Mouse (Mus musculus) kidney, embryonic 16.5 days (tissue): ENCODE data around the gene Pcsk5. TPM values are rescaled to one million over a fixed set of nuclear protein-coding genes. Genes with fewer than 3 reads are reported as not detected.
A peak's percentile ranks its signal among the peaks of the same experiment; 100 is the strongest.

Source experiments
- ATAC-seq: fragments of 200-750 bp; cut with Nextera tagmentation; 2 replicates; pipeline ENCODE4 v1.8.0; 2017; ENCODE audit warnings: moderate TSS enrichment; ENCODE audit not compliant: low FRiP score, low TSS enrichment
- H3K27ac ChIP-seq: fragments of 300-500 bp; sonication (generic); 2 replicates; pipeline ENCODE4 v1.5.1; 2014; ENCODE audit warnings: low read length
- H3K27me3 ChIP-seq: fragments of 300-500 bp; sonication (generic); 2 replicates; pipeline ENCODE4 v1.6.1; 2014; ENCODE audit warnings: low read length, control low read depth, mixed read lengths; ENCODE audit not compliant: insufficient read depth
- H3K36me3 ChIP-seq: fragments of 300-500 bp; sonication (generic); 2 replicates; pipeline ENCODE4 v1.6.1; 2014; ENCODE audit warnings: low read length, control low read depth, mixed read lengths; ENCODE audit not compliant: insufficient read depth
- H3K4me1 ChIP-seq: fragments of 300-500 bp; sonication (generic); 2 replicates; pipeline ENCODE4 v1.6.1; 2014; ENCODE audit warnings: low read length, control low read depth, mixed read lengths; ENCODE audit not compliant: insufficient read depth
- H3K4me2 ChIP-seq: fragments of 300-500 bp; sonication (generic); replicated peaks from 2 replicates; pipeline ENCODE4 v1.6.1; 2014; ENCODE audit warnings: low read depth, low read length
- H3K4me3 ChIP-seq: fragments of 300-500 bp; sonication (generic); 2 replicates; pipeline ENCODE4 v1.5.1; 2014; ENCODE audit warnings: mild to moderate bottlenecking, low read length
- H3K9ac ChIP-seq: fragments of 300-500 bp; sonication (generic); replicated peaks from 2 replicates; pipeline ENCODE4 v1.6.1; 2014; ENCODE audit warnings: low read length
- H3K9me3 ChIP-seq: fragments of 300-500 bp; sonication (generic); 2 replicates; pipeline ENCODE4 v1.6.1; 2016; ENCODE audit warnings: low read length, control low read depth
- WGBS: fragments of 180-500 bp; shearing (Covaris S2); extraction: QIAGEN DNeasy Blood & Tissue Kit; methylation state at CpG from one replicate; pipeline ENCODE4 v1.1.7; 2014; 5-methylcytosine and 5-hydroxymethylcytosine counted together
- polyA plus RNA-seq: library from polyadenylated mRNA; unstranded; fragments of >200 nt; fragmentation: Nextera tagmentation; extraction: Ambion mirVana; gene quantifications from 2 replicates; pipeline ENCODE4 v1.2.1, GENCODE M21; 2015

Pcsk5 gene
- polyA plus RNA-seq, 1 experiment from 2014 or later, result 26.3 TPM

- Histone ChIP-seq H3K4me3 (no peak overlapping the region), H3K4me2 (no peak overlapping the region), H3K4me1 (no peaks in the 10 kb centered on the region), H3K9me3 (no peaks in the 10 kb centered on the region), H3K27me3 (no peaks in the 10 kb centered on the region), H3K27ac (no peak overlapping the region), H3K36me3 (no peaks in the 10 kb centered on the region), H3K9ac (no peak overlapping the region)
- 68% methylated on average over 5 of the region's 5 CpGs for WGBS
- ATAC-seq, result peak; percentile 49; the same call in 1 of the 2 replicates
These were observed 326.1 kb downstream of the Pcsk5 start for GRCm38 (mm10) chr19:17511283-17511682.

GRCm38 (mm10) chr19:17504212-17504611 is 333.2 kb downstream of the Pcsk5 start:
- ATAC-seq, result peak; percentile 86

GRCm38 (mm10) chr19:17498586-17499235 is 338.7 kb downstream of the Pcsk5 start:
- no peaks in the 10 kb centered on the region for H3K36me3 ChIP-seq
- no peak overlapping the region for H3K4me3 ChIP-seq
- H3K27ac ChIP-seq, result no peak overlapping the region
- H3K4me2 ChIP-seq, result no peak overlapping the region
- H3K4me1 ChIP-seq, result no peaks in the 10 kb centered on the region
- H3K9ac ChIP-seq, result no peak overlapping the region
- 82% methylated on average over 7 of the region's 7 CpGs for WGBS
- H3K9me3 ChIP-seq, result no peaks in the 10 kb centered on the region
- no peak for ATAC-seq
- H3K27me3 ChIP-seq, result no peaks in the 10 kb centered on the region

More at GRCm38 (mm10) chr19:17504212-17504611, 333.2 kb downstream of the Pcsk5 start:
- H3K9me3 ChIP-seq, result no peaks in the 10 kb centered on the region
- H3K27ac ChIP-seq, result no peak overlapping the region
- H3K9ac ChIP-seq, result no peak overlapping the region
- 33% methylated on average over 6 of the region's 6 CpGs for WGBS
- H3K4me1 ChIP-seq, result no peaks in the 10 kb centered on the region
- H3K4me2 ChIP-seq, result no peak overlapping the region
- H3K36me3 ChIP-seq, result no peaks in the 10 kb centered on the region
- no peaks in the 10 kb centered on the region for H3K27me3 ChIP-seq
- no peak overlapping the region for H3K4me3 ChIP-seq

- no peak for ATAC-seq
- Histone ChIP-seq H3K27me3 (no peaks in the 10 kb centered on the region), H3K9ac (no peak overlapping the region), H3K4me3 (no peak overlapping the region), H3K9me3 (no peaks in the 10 kb centered on the region), H3K27ac (no peak overlapping the region), H3K4me1 (no peaks in the 10 kb centered on the region), H3K4me2 (no peak overlapping the region), H3K36me3 (no peaks in the 10 kb centered on the region)
- WGBS, result 94% methylated on average over 1 of the region's 1 CpGs
These were observed 341.3 kb downstream of the Pcsk5 start for GRCm38 (mm10) chr19:17496131-17496530.

- no peak overlapping the region for H3K9ac ChIP-seq
- H3K4me2 ChIP-seq, result no peak overlapping the region
- no peaks in the 10 kb centered on the region for H3K36me3 ChIP-seq
- no peaks in the 10 kb centered on the region for H3K9me3 ChIP-seq
- no peak overlapping the region for H3K4me3 ChIP-seq
- H3K27me3 ChIP-seq, result no peaks in the 10 kb centered on the region
- no peak overlapping the region for H3K27ac ChIP-seq
- WGBS, result 94% methylated on average over 9 of the region's 9 CpGs
- H3K4me1 ChIP-seq, result peaks cover 12% of the 10 kb centered on the region
- ATAC-seq, result no peak
These were observed 345.4 kb downstream of the Pcsk5 start for GRCm38 (mm10) chr19:17491822-17492544.

GRCm38 (mm10) chr19:17491322-17491721 is 346.1 kb downstream of the Pcsk5 start:
- no peak overlapping the region for H3K9ac ChIP-seq
- no peaks in the 10 kb centered on the region for H3K9me3 ChIP-seq
- no peaks in the 10 kb centered on the region for H3K36me3 ChIP-seq
- no peak for ATAC-seq
- 93% methylated on average over 3 of the region's 3 CpGs for WGBS
- no peak overlapping the region for H3K4me2 ChIP-seq
- H3K27ac ChIP-seq, result no peak overlapping the region
- no peaks in the 10 kb centered on the region for H3K27me3 ChIP-seq
- no peak overlapping the region for H3K4me3 ChIP-seq
- H3K4me1 ChIP-seq, result peaks cover 12% of the 10 kb centered on the region

- Histone ChIP-seq H3K4me1 (peaks cover 12% of the 10 kb centered on the region), H3K9ac (no peak overlapping the region), H3K4me2 (peak overlapping the region; percentile 31), H3K27me3 (no peaks in the 10 kb centered on the region), H3K27ac (no peak overlapping the region), H3K9me3 (no peaks in the 10 kb centered on the region), H3K36me3 (no peaks in the 10 kb centered on the region), H3K4me3 (no peak overlapping the region)
- WGBS, result 30% methylated on average over 3 of the region's 3 CpGs
- ATAC-seq, result no peak
These were observed 347.6 kb downstream of the Pcsk5 start for GRCm38 (mm10) chr19:17489866-17490141.

DNA sequence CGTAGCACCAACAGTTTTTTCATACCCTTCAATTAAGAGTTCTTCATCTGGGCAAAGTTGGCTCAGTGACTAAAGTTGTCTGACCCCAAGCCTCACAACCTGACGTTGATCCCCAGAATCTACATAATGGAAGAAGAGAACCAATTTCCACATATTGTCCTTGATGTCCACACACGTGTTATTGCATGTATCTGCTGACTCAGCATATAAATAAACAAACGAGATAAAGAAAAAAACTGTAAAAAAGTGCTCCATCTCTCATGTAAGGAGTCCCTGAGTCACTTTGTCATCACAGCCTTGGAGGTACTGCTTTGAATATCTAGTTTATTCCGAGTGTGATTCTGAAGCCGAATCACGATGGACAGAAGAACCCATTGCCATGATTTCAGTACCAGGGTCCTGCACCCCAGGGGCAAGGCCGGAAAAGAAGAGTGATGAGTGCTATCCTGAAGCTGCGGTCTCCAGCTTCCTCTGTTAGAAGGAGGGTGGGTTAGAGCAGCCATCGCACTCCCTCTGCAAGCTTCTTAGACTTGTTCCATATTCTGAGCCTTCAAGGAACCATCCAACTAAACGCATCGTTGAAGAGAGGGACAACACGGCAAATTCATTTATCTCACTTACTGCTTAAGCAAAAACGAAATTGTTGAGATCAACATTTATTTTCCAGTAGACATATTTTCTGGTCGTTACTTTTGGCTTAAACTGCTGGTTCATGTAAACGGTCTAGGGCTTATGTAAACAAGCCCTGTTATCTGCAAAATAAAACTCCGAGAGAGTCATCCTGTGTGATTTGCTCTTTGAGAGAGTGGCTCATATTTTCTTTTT is 348.2 kb downstream of the Pcsk5 start:
- Histone ChIP-seq H3K9ac (no peak overlapping the region), H3K4me1 (peaks cover 12% of the 10 kb centered on the region), H3K4me2 (peak overlapping the region; percentile 31; the same call in 1 of the 2 replicates), H3K27me3 (no peaks in the 10 kb centered on the region), H3K9me3 (no peaks in the 10 kb centered on the region), H3K36me3 (no peaks in the 10 kb centered on the region), H3K27ac (no peak overlapping the region), H3K4me3 (no peak overlapping the region)
- 67% methylated on average over 17 of the region's 17 CpGs for whole genome bisulfite sequencing
- ATAC-seq, result no peak

DNA sequence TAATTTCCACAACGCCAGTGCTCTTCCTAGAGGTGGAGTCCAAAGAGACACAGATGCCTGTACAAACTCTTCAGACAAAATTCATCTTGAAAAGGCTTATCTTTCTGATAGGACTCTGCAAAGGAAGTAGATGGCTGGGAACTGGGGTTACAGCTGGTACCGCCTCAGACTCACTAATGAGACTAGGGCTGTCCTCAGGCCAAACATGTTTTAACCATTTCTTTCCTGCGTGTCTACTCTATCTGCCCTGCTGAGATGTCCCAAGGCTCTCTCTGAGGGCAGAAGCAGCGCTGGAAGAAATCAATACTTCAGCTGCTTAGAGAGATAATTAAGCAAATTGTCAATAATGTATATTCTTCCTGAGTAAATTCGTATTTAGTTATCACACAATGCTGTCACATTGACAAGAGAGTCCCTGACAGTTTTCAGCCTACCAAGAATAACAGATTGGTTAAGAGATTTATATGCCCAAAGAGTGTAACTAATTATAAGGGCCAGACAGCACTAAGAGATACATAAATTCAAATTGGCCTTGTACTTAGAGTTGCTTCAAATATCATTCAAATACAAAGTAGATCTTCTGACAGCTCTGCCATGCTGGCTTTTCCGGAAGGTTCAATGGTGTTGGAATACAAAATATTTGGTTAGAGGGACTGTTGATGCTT is 355.2 kb downstream of the Pcsk5 start:
- Histone ChIP-seq H3K4me3 (no peak overlapping the region), H3K36me3 (no peaks in the 10 kb centered on the region), H3K27ac (no peak overlapping the region), H3K27me3 (no peaks in the 10 kb centered on the region), H3K4me1 (0 out of 2 replicates have a peak, but pooled peaks cover 3% of the 10 kb centered on the region), H3K9me3 (no peaks in the 10 kb centered on the region), H3K4me2 (no peak overlapping the region), H3K9ac (no peak overlapping the region)
- no peak for ATAC-seq
- whole genome bisulfite sequencing, result 66% methylated on average over 6 of the region's 6 CpGs
